Mouse (Mus musculus): ENCODE data around the gene Gm26566. TPM values are rescaled to one million over a fixed set of nuclear protein-coding genes. Genes with fewer than 3 reads are reported as not detected.
A peak's percentile ranks its signal among the peaks of the same experiment; 100 is the strongest.
"Not testable (repeated sequence)": the region's sequence is repeated elsewhere in the genome, so short reads cannot be mapped to it uniquely, and the experiment has no call there.

Gm26566 gene
- total RNA-seq, 2 experiments from 2014 or later = not detected

- ATAC-seq (replicated peaks; ENCODE audit: low FRiP score, poor library complexity, severe bottlenecking) = no peak
These were observed 5.7 kb downstream of the Gm26566 start for GRCm38 (mm10) chr4:88727324-88727723.

GRCm38 (mm10) chr4:88738480-88738879, 16.9 kb downstream of the Gm26566 start:
- ATAC-seq (replicated peaks; ENCODE audit: low FRiP score, poor library complexity, severe bottlenecking) = peak; percentile 71

GRCm38 (mm10) chr4:88739036-88739435, 17.4 kb downstream of the Gm26566 start:
- ATAC-seq (replicated peaks; ENCODE audit: low FRiP score, poor library complexity, severe bottlenecking) = no peak

- no peak for ATAC-seq (replicated peaks; ENCODE audit: low FRiP score, poor library complexity, severe bottlenecking)
These were observed 19.8 kb downstream of the Gm26566 start for GRCm38 (mm10) chr4:88741426-88741825.

- no peak for ATAC-seq (replicated peaks; ENCODE audit: low FRiP score, poor library complexity, severe bottlenecking)
These were observed 21.3 kb downstream of the Gm26566 start for GRCm38 (mm10) chr4:88742771-88743371.

- ATAC-seq (replicated peaks; ENCODE audit: low FRiP score, poor library complexity, severe bottlenecking) = 0 out of 2 replicates have a peak, but pooled peaks have one; percentile 34
These were observed 22.6 kb downstream of the Gm26566 start for GRCm38 (mm10) chr4:88744207-88744606.

GRCm38 (mm10) chr4:88749926-88750325, 28.3 kb downstream of the Gm26566 start:
- no peak for ATAC-seq (replicated peaks; ENCODE audit: low FRiP score, poor library complexity, severe bottlenecking)

GRCm38 (mm10) chr4:88754818-88755340, 33.3 kb downstream of the Gm26566 start, which contains the start of gene Gm13271:
Gm13271 (plus strand) TSS chr4:88754868.
- ATAC-seq (replicated peaks; ENCODE audit: low FRiP score, poor library complexity, severe bottlenecking) = not testable (repeated sequence)

- not testable (repeated sequence) for ATAC-seq (replicated peaks; ENCODE audit: low FRiP score, poor library complexity, severe bottlenecking)
These were observed 35.2 kb downstream of the Gm26566 start for GRCm38 (mm10) chr4:88756581-88757513.

- peak; percentile 99 for ATAC-seq (replicated peaks; ENCODE audit: low FRiP score, poor library complexity, severe bottlenecking)
These were observed 36.0 kb downstream of the Gm26566 start for GRCm38 (mm10) chr4:88757628-88758031.

- not testable (repeated sequence) for ATAC-seq (replicated peaks; ENCODE audit: low FRiP score, poor library complexity, severe bottlenecking)
These were observed 37.1 kb downstream of the Gm26566 start for GRCm38 (mm10) chr4:88758751-88759150.

- ATAC-seq (replicated peaks; ENCODE audit: low FRiP score, poor library complexity, severe bottlenecking) = not testable (repeated sequence)
These were observed 38.1 kb downstream of the Gm26566 start, which contains the start of gene Gm13283 for GRCm38 (mm10) chr4:88759610-88760268. Gm13283 (plus strand) TSS chr4:88760119.

- not testable (repeated sequence) for ATAC-seq (replicated peaks; ENCODE audit: low FRiP score, poor library complexity, severe bottlenecking)
These were observed 38.8 kb downstream of the Gm26566 start for GRCm38 (mm10) chr4:88760431-88760830.

GRCm38 (mm10) chr4:88761776-88762175, 40.2 kb downstream of the Gm26566 start:
- ATAC-seq (replicated peaks; ENCODE audit: low FRiP score, poor library complexity, severe bottlenecking) = not testable (repeated sequence)

GRCm38 (mm10) chr4:88762341-88762740, 40.7 kb downstream of the Gm26566 start:
- not testable (repeated sequence) for ATAC-seq (replicated peaks; ENCODE audit: low FRiP score, poor library complexity, severe bottlenecking)

- peak; percentile 71; the same call in 1 of the 2 replicates for ATAC-seq (replicated peaks; ENCODE audit: low FRiP score, poor library complexity, severe bottlenecking)
These were observed 41.9 kb downstream of the Gm26566 start for GRCm38 (mm10) chr4:88763384-88764018.
